Mouse (Mus musculus) liver, embryonic 13.5 days (tissue): ENCODE data around the gene Tgm1. TPM values are rescaled to one million over a fixed set of nuclear protein-coding genes. Genes with fewer than 3 reads are reported as not detected.
A peak's percentile ranks its signal among the peaks of the same experiment; 100 is the strongest.

Source experiments
- ATAC-seq: fragments of 200-750 bp; cut with Nextera tagmentation; 2 replicates; pipeline ENCODE4 v1.8.0; 2017; ENCODE audit warnings: low read depth, mild to moderate bottlenecking, moderate number of reproducible peaks, moderate library complexity
- DNase-seq: peaks from one replicate; pipeline ENCODE4 v3.0.0; 2022
- H3K27ac ChIP-seq: fragments of 300-500 bp; sonication (generic); 2 replicates; pipeline ENCODE4 v1.5.1; 2015; ENCODE audit warnings: moderate library complexity, mild to moderate bottlenecking, inconsistent platforms
- H3K27me3 ChIP-seq: fragments of 300-500 bp; sonication (generic); 2 replicates; pipeline ENCODE4 v1.6.1; 2015; ENCODE audit warnings: mild to moderate bottlenecking, inconsistent platforms
- H3K36me3 ChIP-seq: fragments of 300-500 bp; sonication (generic); 2 replicates; pipeline ENCODE4 v1.6.1; 2015; ENCODE audit warnings: mild to moderate bottlenecking, inconsistent platforms
- H3K4me1 ChIP-seq: fragments of 300-500 bp; sonication (generic); replicated peaks from 2 replicates; pipeline ENCODE4 v1.6.1; 2015; ENCODE audit warnings: inconsistent platforms
- H3K4me2 ChIP-seq: fragments of 300-500 bp; sonication (generic); 2 replicates; pipeline ENCODE4 v1.6.1; 2015; ENCODE audit warnings: inconsistent platforms, mild to moderate bottlenecking, moderate library complexity
- H3K4me3 ChIP-seq: fragments of 300-500 bp; sonication (generic); replicated peaks from 2 replicates; pipeline ENCODE4 v1.5.1; 2015; ENCODE audit warnings: mild to moderate bottlenecking, inconsistent platforms
- H3K9ac ChIP-seq: fragments of 300-500 bp; sonication (generic); 2 replicates; pipeline ENCODE4 v1.6.1; 2015; ENCODE audit warnings: mild to moderate bottlenecking, inconsistent platforms
- H3K9me3 ChIP-seq: fragments of 300-500 bp; sonication (generic); replicated peaks from 2 replicates; pipeline ENCODE4 v1.6.1; 2016; ENCODE audit warnings: inconsistent platforms
- WGBS: fragments of 180-500 bp; shearing (Covaris S2); methylation state at CpG from one replicate; pipeline ENCODE4 v1.1.7; 2015; ENCODE audit not compliant: insufficient replicate concordance; 5-methylcytosine and 5-hydroxymethylcytosine counted together
- polyA plus RNA-seq: library from polyadenylated mRNA; unstranded; fragments of >200 nt; fragmentation: Nextera tagmentation; extraction: Ambion mirVana; gene quantifications from 2 replicates; pipeline ENCODE4 v1.2.1, GENCODE M21; 2015

The Tgm1 gene
- polyA plus RNA-seq, 1 experiment from 2014 or later = 1.5 TPM

DNA sequence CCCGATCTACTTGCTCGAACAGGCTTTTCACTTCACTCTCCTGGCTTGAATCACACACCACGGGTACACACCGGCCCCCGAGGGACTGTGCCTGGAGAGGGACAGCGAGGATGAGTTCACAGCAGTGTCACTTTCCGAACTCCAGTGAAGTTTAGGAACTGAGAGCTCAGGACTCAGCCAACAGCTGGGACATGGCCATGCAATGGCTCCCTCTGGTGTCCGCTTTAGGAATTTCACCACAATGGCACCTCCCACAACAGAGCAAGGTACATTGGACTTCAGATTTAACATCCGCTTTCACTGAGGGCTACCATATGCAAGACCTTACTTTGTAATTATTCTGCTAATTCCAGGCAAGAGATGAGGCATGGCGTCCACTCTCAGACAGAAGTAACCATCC lies 30.0 kb upstream of the Tgm1 start:
- H3K4me3 ChIP-seq = no peak overlapping the region
- no peaks in the 10 kb centered on the region for H3K27me3 ChIP-seq
- H3K36me3 ChIP-seq = peaks cover 33% of the 10 kb centered on the region
- ATAC-seq = peak; percentile 27; the same call in 1 of the 2 replicates
- WGBS = 18% methylated on average over 10 of the region's 10 CpGs
- H3K4me1 ChIP-seq = peaks cover 39% of the 10 kb centered on the region
- no peaks in the 10 kb centered on the region for H3K9me3 ChIP-seq
- peak; percentile 75 for DNase-seq
- peak overlapping the region; percentile 23 for H3K4me2 ChIP-seq
- peak overlapping the region; percentile 37; the same call in 1 of the 2 replicates for H3K9ac ChIP-seq
- 0 out of 2 replicates have a peak overlapping the region, but pooled peaks have one; percentile 9 for H3K27ac ChIP-seq

DNA sequence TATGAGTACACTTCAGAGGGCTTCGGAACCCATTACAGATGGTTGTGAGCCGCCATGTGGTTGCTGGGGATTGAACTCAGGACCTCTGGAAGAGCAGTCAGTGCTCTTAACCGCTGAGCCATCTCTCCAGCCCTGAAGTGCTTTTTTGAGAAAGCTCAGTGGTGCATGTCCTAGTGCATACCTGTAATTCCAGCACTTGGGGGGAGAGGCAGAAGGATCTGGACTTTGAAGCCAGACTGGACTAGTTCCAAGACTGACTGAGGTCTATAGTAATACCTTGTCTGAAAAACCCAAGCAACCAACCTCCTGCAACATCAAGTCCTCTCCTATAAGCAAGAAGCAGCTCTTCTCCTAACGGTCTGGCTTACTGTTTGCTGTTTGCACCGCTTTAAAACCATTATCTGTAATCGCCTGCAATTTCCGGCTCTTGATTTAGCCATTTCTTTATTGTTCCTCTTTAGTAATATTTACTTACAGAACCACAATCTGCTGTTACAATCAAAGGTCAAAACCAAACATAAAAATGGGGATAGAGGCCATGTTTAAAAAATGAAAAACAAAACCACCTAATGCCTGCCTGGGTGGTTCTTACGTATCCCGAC lies 23.5 kb upstream of the Tgm1 start:
- Histone ChIP-seq H3K4me3 (no peak overlapping the region), H3K9me3 (no peaks in the 10 kb centered on the region), H3K27ac (no peak overlapping the region), H3K4me2 (no peak overlapping the region), H3K4me1 (no peaks in the 10 kb centered on the region), H3K9ac (no peak overlapping the region), H3K27me3 (0 out of 2 replicates have a peak, but pooled peaks cover 5% of the 10 kb centered on the region), H3K36me3 (peaks cover 28% of the 10 kb centered on the region)
- ATAC-seq = no peak
- 73% methylated on average over 9 of the region's 9 CpGs for WGBS
- no peak for DNase-seq

DNA sequence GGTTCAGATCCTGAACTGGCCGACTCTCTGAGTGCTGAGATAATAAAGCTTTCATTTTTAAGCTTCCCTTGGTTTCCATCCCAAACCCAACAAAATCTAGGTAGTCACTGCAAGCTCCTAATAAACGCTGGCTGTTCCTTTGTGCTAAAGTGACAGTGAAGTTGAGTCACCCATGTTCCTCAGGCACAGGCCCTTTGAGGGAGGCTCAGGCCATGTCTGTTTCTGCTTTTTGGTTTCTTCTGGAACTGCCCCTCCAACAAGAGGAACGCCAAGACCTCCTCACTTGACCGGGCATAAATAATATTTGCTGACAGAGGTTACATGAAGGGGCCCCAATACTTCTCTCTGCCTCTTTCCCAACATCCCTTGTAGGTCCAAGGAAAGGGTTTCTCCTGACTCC lies 22.0 kb upstream of the Tgm1 start:
- Histone ChIP-seq H3K9ac (no peak overlapping the region), H3K27ac (no peak overlapping the region), H3K4me1 (0 out of 2 replicates have a peak, but pooled peaks cover 3% of the 10 kb centered on the region), H3K4me2 (no peak overlapping the region), H3K9me3 (no peaks in the 10 kb centered on the region), H3K4me3 (no peak overlapping the region), H3K36me3 (peaks cover 22% of the 10 kb centered on the region), H3K27me3 (0 out of 2 replicates have a peak, but pooled peaks cover 5% of the 10 kb centered on the region)
- DNase-seq (no peak), ATAC-seq (no peak)
- 63% methylated on average over 4 of the region's 4 CpGs for WGBS

DNA sequence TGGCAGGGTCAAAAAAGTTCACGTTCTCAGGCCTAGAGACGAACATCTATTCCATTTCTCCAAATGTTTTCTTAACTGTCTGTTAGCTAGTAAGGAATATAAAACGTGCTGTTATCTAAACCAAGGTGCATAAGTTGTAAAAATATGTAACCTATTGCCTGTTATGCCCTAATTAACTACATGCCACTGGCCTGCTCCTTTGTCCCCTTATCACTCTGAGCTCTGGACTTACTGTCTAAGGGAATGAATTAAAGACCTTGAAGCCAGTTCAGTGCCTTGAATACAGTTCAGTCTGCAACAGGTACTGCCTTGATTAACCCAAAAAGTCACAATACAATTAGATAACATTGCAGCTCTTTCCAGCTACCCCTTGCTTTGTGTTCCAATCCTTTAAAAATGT lies 21.6 kb upstream of the Tgm1 start:
- WGBS = 61% methylated on average over 3 of the region's 3 CpGs
- H3K9me3 ChIP-seq = no peaks in the 10 kb centered on the region
- H3K4me2 ChIP-seq = no peak overlapping the region
- no peak overlapping the region for H3K27ac ChIP-seq
- H3K36me3 ChIP-seq = peaks cover 18% of the 10 kb centered on the region
- H3K4me1 ChIP-seq = 0 out of 2 replicates have a peak, but pooled peaks cover 7% of the 10 kb centered on the region
- H3K27me3 ChIP-seq = 0 out of 2 replicates have a peak, but pooled peaks cover 5% of the 10 kb centered on the region
- H3K9ac ChIP-seq = no peak overlapping the region
- H3K4me3 ChIP-seq = no peak overlapping the region
- ATAC-seq (no peak), DNase-seq (no peak)

DNA sequence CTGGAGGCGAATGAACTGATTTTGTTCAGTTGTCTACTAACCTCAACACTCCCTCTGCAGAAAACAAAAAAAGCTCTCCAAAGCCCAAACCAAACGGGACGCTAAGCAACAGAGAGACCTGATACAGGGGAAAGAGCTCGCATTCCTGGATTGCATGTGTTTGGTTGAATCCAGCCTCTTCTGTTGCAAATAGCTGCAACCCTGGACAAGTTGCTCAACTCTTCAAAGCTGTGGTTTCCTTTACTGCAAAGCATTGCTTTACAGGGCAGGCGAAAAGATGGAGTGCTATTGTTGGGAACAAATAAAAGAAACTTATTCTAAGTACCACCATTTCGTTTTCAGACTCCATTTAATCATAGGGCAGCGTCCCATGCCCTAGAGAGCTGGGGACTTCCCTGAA lies 21.1 kb upstream of the Tgm1 start:
- no peak overlapping the region for H3K4me2 ChIP-seq
- ATAC-seq = no peak
- H3K4me1 ChIP-seq = 0 out of 2 replicates have a peak, but pooled peaks cover 7% of the 10 kb centered on the region
- 0 out of 2 replicates have a peak, but pooled peaks cover 5% of the 10 kb centered on the region for H3K27me3 ChIP-seq
- no peak overlapping the region for H3K9ac ChIP-seq
- H3K36me3 ChIP-seq = peaks cover 13% of the 10 kb centered on the region
- H3K27ac ChIP-seq = no peak overlapping the region
- no peaks in the 10 kb centered on the region for H3K9me3 ChIP-seq
- DNase-seq = no peak
- no peak overlapping the region for H3K4me3 ChIP-seq
- WGBS = 62% methylated on average over 7 of the region's 7 CpGs

DNA sequence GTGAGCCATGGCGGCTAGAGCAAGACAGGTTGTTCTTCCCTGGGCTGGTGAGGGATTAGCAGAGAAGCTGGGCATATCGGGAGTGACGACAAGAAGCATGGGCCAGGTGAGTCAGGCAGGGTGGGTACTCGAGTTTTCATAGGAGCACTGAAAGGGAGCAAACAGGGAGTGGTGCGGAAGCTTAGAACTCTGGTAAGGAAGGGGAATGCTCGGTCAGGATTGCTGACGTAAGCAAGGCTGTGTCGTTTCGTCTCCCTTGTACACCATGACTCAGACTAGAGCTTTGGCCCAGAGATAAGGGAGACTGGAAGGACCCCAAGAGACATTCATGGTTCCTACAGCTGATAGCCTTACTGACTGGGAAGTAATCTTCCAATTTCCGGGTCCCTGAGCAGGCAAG lies 20.2 kb upstream of the Tgm1 start:
- DNase-seq = no peak
- ATAC-seq = no peak
- no peak overlapping the region for H3K27ac ChIP-seq
- H3K4me3 ChIP-seq = no peak overlapping the region
- peaks cover 7% of the 10 kb centered on the region for H3K36me3 ChIP-seq
- H3K27me3 ChIP-seq = 0 out of 2 replicates have a peak, but pooled peaks cover 9% of the 10 kb centered on the region
- no peak overlapping the region for H3K4me2 ChIP-seq
- WGBS = 56% methylated on average over 10 of the region's 10 CpGs
- H3K4me1 ChIP-seq = 0 out of 2 replicates have a peak, but pooled peaks cover 7% of the 10 kb centered on the region
- H3K9ac ChIP-seq = no peak overlapping the region
- no peaks in the 10 kb centered on the region for H3K9me3 ChIP-seq

DNA sequence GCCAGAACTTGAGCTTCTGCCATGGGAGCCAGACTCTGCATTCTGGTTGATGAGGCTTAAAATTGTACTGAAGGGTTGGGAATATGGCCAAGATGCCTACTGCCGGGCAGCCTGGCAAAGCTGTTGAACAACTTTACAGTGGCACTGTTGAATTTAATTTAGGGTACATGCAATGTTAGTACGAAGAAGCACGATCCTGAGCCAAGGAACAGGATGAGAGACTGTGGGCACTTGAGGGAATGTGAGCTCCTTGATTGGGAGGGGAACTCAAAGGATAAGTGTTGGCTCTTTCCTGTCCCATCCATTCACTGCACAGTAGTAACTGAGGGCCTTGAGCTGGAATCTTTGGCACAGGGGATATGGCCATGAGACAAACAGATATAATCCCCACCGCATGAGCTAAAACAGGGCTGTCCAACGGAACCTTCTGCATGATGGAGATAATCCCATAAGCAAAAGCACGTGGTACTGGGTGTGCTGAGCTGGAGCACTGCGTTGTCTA lies 16.9 kb upstream of the Tgm1 start:
- ATAC-seq = 0 out of 2 replicates have a peak, but pooled peaks have one; percentile 39
- 59% methylated on average over 7 of the region's 7 CpGs for WGBS
- Histone ChIP-seq H3K4me3 (no peak overlapping the region), H3K9me3 (no peaks in the 10 kb centered on the region), H3K27me3 (0 out of 2 replicates have a peak, but pooled peaks cover 9% of the 10 kb centered on the region), H3K4me1 (0 out of 2 replicates have a peak, but pooled peaks cover 12% of the 10 kb centered on the region), H3K27ac (no peak overlapping the region), H3K4me2 (no peak overlapping the region), H3K9ac (no peak overlapping the region), H3K36me3 (no peaks in the 10 kb centered on the region)
- DNase-seq = no peak

DNA sequence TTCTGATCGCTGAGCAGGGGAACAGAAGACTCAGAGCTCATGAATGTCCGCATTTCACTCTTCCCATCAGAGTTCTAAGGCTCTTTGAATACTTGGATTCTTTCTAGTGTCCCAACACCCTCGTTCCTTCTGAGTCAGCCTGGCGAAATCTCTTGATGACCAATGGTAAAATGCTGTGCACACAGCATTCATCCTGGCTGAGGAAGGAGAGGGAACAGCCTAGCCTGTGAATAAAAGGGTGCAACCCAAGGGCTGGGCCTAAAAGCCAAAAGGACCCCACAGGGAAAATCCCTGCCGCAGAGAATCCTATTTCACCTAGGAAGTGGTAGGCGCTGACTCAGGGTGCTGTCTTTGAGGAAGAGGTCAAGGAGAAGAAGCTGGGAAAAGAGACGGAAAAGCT lies 16.4 kb upstream of the Tgm1 start:
- Histone ChIP-seq H3K4me2 (no peak overlapping the region), H3K27ac (no peak overlapping the region), H3K9me3 (no peaks in the 10 kb centered on the region), H3K36me3 (no peaks in the 10 kb centered on the region), H3K27me3 (0 out of 2 replicates have a peak, but pooled peaks cover 9% of the 10 kb centered on the region), H3K4me1 (0 out of 2 replicates have a peak, but pooled peaks cover 12% of the 10 kb centered on the region), H3K4me3 (no peak overlapping the region), H3K9ac (no peak overlapping the region)
- no peak for DNase-seq
- no peak for ATAC-seq
- WGBS = 67% methylated on average over 7 of the region's 7 CpGs

DNA sequence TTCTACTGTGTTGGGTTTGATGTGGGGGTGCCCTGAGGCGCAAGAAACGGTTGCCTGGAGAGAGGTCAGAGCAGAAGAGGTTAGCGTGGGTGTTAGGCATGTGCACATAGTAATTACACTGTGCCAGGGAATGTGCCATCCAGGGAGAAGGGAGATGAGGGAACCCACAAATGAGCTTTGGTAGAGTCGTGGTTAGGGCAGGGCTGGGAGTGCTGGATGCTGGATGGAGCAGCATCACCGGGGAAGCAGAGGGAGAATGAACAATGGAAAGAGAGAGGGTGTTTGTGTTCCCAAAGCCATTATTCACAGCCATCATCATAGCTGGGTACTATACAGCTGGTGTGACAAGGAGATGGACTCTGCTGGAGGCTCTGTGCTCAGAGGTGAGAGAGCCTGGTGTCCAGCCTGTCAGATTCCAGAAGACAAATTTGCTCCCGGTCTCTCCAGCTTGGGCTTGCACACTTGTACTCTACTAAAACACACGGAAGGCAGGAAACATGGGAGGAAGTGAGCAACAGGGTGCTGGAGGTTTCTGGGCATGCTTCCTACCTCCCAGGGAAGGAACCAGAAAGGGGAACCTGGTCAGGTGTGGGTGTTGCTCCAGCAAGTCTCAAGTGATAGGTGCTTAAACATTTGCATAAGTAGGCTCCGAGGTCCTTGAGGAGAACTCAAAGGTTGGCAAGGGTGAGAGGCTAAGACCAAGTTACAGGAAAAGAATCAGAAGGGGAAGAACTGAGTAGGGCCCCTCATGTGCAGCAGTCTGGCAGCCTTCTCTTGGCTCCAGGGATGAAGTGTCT lies 14.4 kb upstream of the Tgm1 start:
- H3K27ac ChIP-seq = no peak overlapping the region
- H3K9ac ChIP-seq = no peak overlapping the region
- 52% methylated on average over 8 of the region's 8 CpGs for WGBS
- H3K36me3 ChIP-seq = no peaks in the 10 kb centered on the region
- ATAC-seq (no peak), DNase-seq (no peak)
- H3K27me3 ChIP-seq = 0 out of 2 replicates have a peak, but pooled peaks cover 7% of the 10 kb centered on the region
- peaks cover 30% of the 10 kb centered on the region for H3K4me1 ChIP-seq
- no peak overlapping the region for H3K4me3 ChIP-seq
- H3K9me3 ChIP-seq = no peaks in the 10 kb centered on the region
- H3K4me2 ChIP-seq = no peak overlapping the region

DNA sequence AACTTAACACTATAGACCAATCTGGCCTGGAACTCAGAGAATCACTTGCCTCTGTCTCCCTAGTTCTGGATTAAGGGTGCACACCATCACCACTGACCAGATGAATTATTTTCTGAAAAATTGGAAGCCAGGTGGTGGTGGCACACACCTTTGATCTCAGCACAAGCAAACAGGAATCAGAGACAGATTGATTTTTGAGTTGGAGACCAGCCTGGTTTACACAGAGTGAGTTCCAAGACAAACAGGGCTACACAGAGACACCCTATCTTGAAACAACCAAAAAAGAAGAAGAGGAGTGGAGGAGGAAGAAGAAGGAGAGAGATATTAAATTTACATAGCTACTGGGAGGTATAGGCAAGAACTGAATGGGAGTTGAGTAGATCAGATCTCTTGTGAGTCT lies 12.5 kb upstream of the Tgm1 start:
- H3K36me3 ChIP-seq = no peaks in the 10 kb centered on the region
- no peak overlapping the region for H3K9ac ChIP-seq
- H3K27ac ChIP-seq = no peak overlapping the region
- DNase-seq (no peak), ATAC-seq (no peak)
- H3K4me1 ChIP-seq = peaks cover 45% of the 10 kb centered on the region
- 0 out of 2 replicates have a peak, but pooled peaks cover 4% of the 10 kb centered on the region for H3K27me3 ChIP-seq
- no peak overlapping the region for H3K4me2 ChIP-seq
- no peak overlapping the region for H3K4me3 ChIP-seq
- H3K9me3 ChIP-seq = no peaks in the 10 kb centered on the region

DNA sequence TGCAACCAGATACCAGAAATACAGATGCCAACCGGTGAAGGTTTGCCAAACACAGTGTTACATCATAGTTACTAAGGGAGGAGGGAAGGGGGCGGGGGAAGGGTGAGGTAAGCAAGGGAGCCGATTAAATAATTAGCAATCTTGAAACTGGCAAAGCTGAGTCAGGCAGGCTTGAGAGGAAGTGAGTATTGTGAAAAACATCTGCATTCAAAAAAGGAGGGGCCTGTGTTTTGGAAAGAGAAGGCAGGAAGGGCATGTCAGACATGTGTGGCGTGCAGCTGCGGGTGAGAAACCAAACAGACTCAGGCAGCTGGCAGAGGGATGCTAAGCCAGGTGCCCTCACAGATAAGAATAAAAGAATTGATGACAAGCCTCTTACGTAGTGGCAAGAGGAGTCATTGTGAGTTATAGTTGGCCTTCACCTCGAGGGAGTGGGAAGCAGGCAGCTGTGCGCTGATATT lies 10.7 kb upstream of the Tgm1 start:
- Histone ChIP-seq H3K9ac (no peak overlapping the region; the same call in 1 of the 2 replicates), H3K36me3 (peaks cover 6% of the 10 kb centered on the region; the same call in 1 of the 2 replicates), H3K4me1 (peaks cover 46% of the 10 kb centered on the region), H3K9me3 (no peaks in the 10 kb centered on the region), H3K27me3 (no peaks in the 10 kb centered on the region), H3K27ac (no peak overlapping the region), H3K4me2 (no peak overlapping the region), H3K4me3 (no peak overlapping the region)
- ATAC-seq = no peak
- 29% methylated on average over 8 of the region's 8 CpGs for WGBS
- no peak for DNase-seq
